Mouse (Mus musculus): ENCODE results near the gene Ddost. TPM values are rescaled to one million over a fixed set of nuclear protein-coding genes. Genes with fewer than 3 reads are reported as not detected.
"Not testable (repeated sequence)": the region's sequence is repeated elsewhere in the genome, so short reads cannot be mapped to it uniquely, and the experiment has no call there.

Gene Ddost
- polyA plus RNA-seq, 1 experiment from 2014 or later = 277 TPM

- not testable (repeated sequence) for H3K36me3 ChIP-seq (ENCODE audit: control insufficient read depth, insufficient read depth, low read length); ATAC-seq (ENCODE audit: insufficient number of reproducible peaks, insufficient read depth, low FRiP score, low read depth); H3K4me3 ChIP-seq (ENCODE audit: control insufficient read depth in 1 of 2, insufficient read depth in 1 of 2, low read depth in 1 of 2, low read length in 2 of 2); H3K9ac ChIP-seq (ENCODE audit: low read length); H3K27ac ChIP-seq (replicated peaks in 1 of 2; ENCODE audit: control insufficient read depth in 1 of 2, insufficient read depth in 1 of 2, low read depth in 2 of 2, low read length in 2 of 2); H3K4me2 ChIP-seq (ENCODE audit: low read length); H3K9me3 ChIP-seq (ENCODE audit: control insufficient read depth, low read length)
- Histone ChIP-seq H3K4me1 (ENCODE audit: control insufficient read depth in 2 of 2, insufficient read depth in 2 of 2, low read length in 2 of 2) (peaks cover 12 to 39% of the 10 kb centered on the region in 2 experiments), H3K27me3 (ENCODE audit: control insufficient read depth, insufficient read depth, low read length) (peaks cover 14% of the 10 kb centered on the region)
- WGBS = 60% methylated on average over 7 of the region's 12 CpGs
Measured at GRCm38 (mm10) chr4:138327155-138327554, 22.6 kb downstream of the Ddost start.

- H3K9me3 ChIP-seq (ENCODE audit: control insufficient read depth, low read length) = no peaks in the 10 kb centered on the region
- 66% methylated on average over 7 of the region's 7 CpGs for WGBS
- H3K9ac ChIP-seq (ENCODE audit: low read length) = peak overlapping the region; percentile 48
- no peak for ATAC-seq (ENCODE audit: insufficient number of reproducible peaks, insufficient read depth, low FRiP score, low read depth)
- peaks cover 17% of the 10 kb centered on the region for H3K27me3 ChIP-seq (ENCODE audit: control insufficient read depth, insufficient read depth, low read length)
- peaks cover 10 to 34% of the 10 kb centered on the region in 2 experiments for H3K4me1 ChIP-seq (ENCODE audit: control insufficient read depth in 2 of 2, insufficient read depth in 2 of 2, low read length in 2 of 2)
- H3K4me2 ChIP-seq (ENCODE audit: low read length) = peak overlapping the region; percentile 51
- H3K27ac ChIP-seq (replicated peaks in 1 of 2; ENCODE audit: control insufficient read depth in 1 of 2, insufficient read depth in 1 of 2, low read depth in 2 of 2, low read length in 2 of 2) = peak overlapping the region; percentile 58 to 65; a peak in 3 of 4 replicates
- H3K4me3 ChIP-seq (ENCODE audit: control insufficient read depth in 1 of 2, insufficient read depth in 1 of 2, low read depth in 1 of 2, low read length in 2 of 2) = peak overlapping the region; percentile 24 to 32
- H3K36me3 ChIP-seq (ENCODE audit: control insufficient read depth, insufficient read depth, low read length) = no peaks in the 10 kb centered on the region
Measured at GRCm38 (mm10) chr4:138327891-138328470, 23.5 kb downstream of the Ddost start.

- H3K36me3 ChIP-seq (ENCODE audit: control insufficient read depth, insufficient read depth, low read length) = no peaks in the 10 kb centered on the region
- H3K27me3 ChIP-seq (ENCODE audit: control insufficient read depth, insufficient read depth, low read length) = peaks cover 17% of the 10 kb centered on the region
- H3K4me3 ChIP-seq (ENCODE audit: control insufficient read depth in 1 of 2, insufficient read depth in 1 of 2, low read depth in 1 of 2, low read length in 2 of 2) = no peak overlapping the region
- no peak for ATAC-seq (ENCODE audit: insufficient number of reproducible peaks, insufficient read depth, low FRiP score, low read depth)
- no peak overlapping the region for H3K27ac ChIP-seq (replicated peaks in 1 of 2; ENCODE audit: control insufficient read depth in 1 of 2, insufficient read depth in 1 of 2, low read depth in 2 of 2, low read length in 2 of 2)
- no peaks in the 10 kb centered on the region for H3K9me3 ChIP-seq (ENCODE audit: control insufficient read depth, low read length)
- peak overlapping the region; percentile 18; the same call in 1 of the 2 replicates for H3K4me2 ChIP-seq (ENCODE audit: low read length)
- peaks cover 2 to 14% of the 10 kb centered on the region in 2 experiments; a peak in 2 of 4 replicates for H3K4me1 ChIP-seq (ENCODE audit: control insufficient read depth in 2 of 2, insufficient read depth in 2 of 2, low read length in 2 of 2)
- no peak overlapping the region for H3K9ac ChIP-seq (ENCODE audit: low read length)
- WGBS = 21% methylated on average over 15 of the region's 15 CpGs
Measured at GRCm38 (mm10) chr4:138330264-138330671, 25.7 kb downstream of the Ddost start.

- Histone ChIP-seq H3K9ac (ENCODE audit: low read length) (no peak overlapping the region), H3K4me1 (ENCODE audit: control insufficient read depth in 2 of 2, insufficient read depth in 2 of 2, low read length in 2 of 2) (peaks cover 2 to 7% of the 10 kb centered on the region in 2 experiments; a peak in 2 of 4 replicates), H3K36me3 (ENCODE audit: control insufficient read depth, insufficient read depth, low read length) (no peaks in the 10 kb centered on the region), H3K27me3 (ENCODE audit: control insufficient read depth, insufficient read depth, low read length) (peaks cover 17% of the 10 kb centered on the region), H3K4me3 (ENCODE audit: control insufficient read depth in 1 of 2, insufficient read depth in 1 of 2, low read depth in 1 of 2, low read length in 2 of 2) (no peak overlapping the region), H3K4me2 (ENCODE audit: low read length) (no peak overlapping the region), H3K9me3 (ENCODE audit: control insufficient read depth, low read length) (no peaks in the 10 kb centered on the region), H3K27ac (replicated peaks in 1 of 2; ENCODE audit: control insufficient read depth in 1 of 2, insufficient read depth in 1 of 2, low read depth in 2 of 2, low read length in 2 of 2) (no peak overlapping the region)
- no peak for ATAC-seq (ENCODE audit: insufficient number of reproducible peaks, insufficient read depth, low FRiP score, low read depth)
- WGBS = 78% methylated on average over 9 of the region's 9 CpGs
Measured at GRCm38 (mm10) chr4:138331647-138332046, 27.1 kb downstream of the Ddost start.

- ATAC-seq (ENCODE audit: insufficient number of reproducible peaks, insufficient read depth, low FRiP score, low read depth) = no peak
- Histone ChIP-seq H3K9ac (ENCODE audit: low read length) (no peak overlapping the region), H3K4me1 (ENCODE audit: control insufficient read depth in 2 of 2, insufficient read depth in 2 of 2, low read length in 2 of 2) (peaks cover 2 to 4% of the 10 kb centered on the region in 2 experiments; a peak in 1 of 4 replicates), H3K27me3 (ENCODE audit: control insufficient read depth, insufficient read depth, low read length) (peaks cover 17% of the 10 kb centered on the region), H3K4me2 (ENCODE audit: low read length) (no peak overlapping the region), H3K27ac (replicated peaks in 1 of 2; ENCODE audit: control insufficient read depth in 1 of 2, insufficient read depth in 1 of 2, low read depth in 2 of 2, low read length in 2 of 2) (no peak overlapping the region), H3K4me3 (ENCODE audit: control insufficient read depth in 1 of 2, insufficient read depth in 1 of 2, low read depth in 1 of 2, low read length in 2 of 2) (no peak overlapping the region), H3K9me3 (ENCODE audit: control insufficient read depth, low read length) (no peaks in the 10 kb centered on the region), H3K36me3 (ENCODE audit: control insufficient read depth, insufficient read depth, low read length) (no peaks in the 10 kb centered on the region)
- WGBS = 64% methylated on average over 4 of the region's 4 CpGs
Measured at GRCm38 (mm10) chr4:138333135-138333534, 28.6 kb downstream of the Ddost start.

GRCm38 (mm10) chr4:138335036-138335435 lies 30.5 kb downstream of the Ddost start:
- no peak for ATAC-seq (ENCODE audit: insufficient number of reproducible peaks, insufficient read depth, low FRiP score, low read depth)
- WGBS = 73% methylated on average over 12 of the region's 12 CpGs
- Histone ChIP-seq H3K4me1 (ENCODE audit: control insufficient read depth in 2 of 2, insufficient read depth in 2 of 2, low read length in 2 of 2) (peaks cover 2 to 4% of the 10 kb centered on the region in 2 experiments; a peak in 1 of 4 replicates), H3K36me3 (ENCODE audit: control insufficient read depth, insufficient read depth, low read length) (no peaks in the 10 kb centered on the region), H3K4me3 (ENCODE audit: control insufficient read depth in 1 of 2, insufficient read depth in 1 of 2, low read depth in 1 of 2, low read length in 2 of 2) (no peak overlapping the region), H3K27me3 (ENCODE audit: control insufficient read depth, insufficient read depth, low read length) (peaks cover 17% of the 10 kb centered on the region), H3K9me3 (ENCODE audit: control insufficient read depth, low read length) (no peaks in the 10 kb centered on the region), H3K27ac (replicated peaks in 1 of 2; ENCODE audit: control insufficient read depth in 1 of 2, insufficient read depth in 1 of 2, low read depth in 2 of 2, low read length in 2 of 2) (no peak overlapping the region), H3K9ac (ENCODE audit: low read length) (no peak overlapping the region), H3K4me2 (ENCODE audit: low read length) (no peak overlapping the region)

- WGBS = 88% methylated on average over 6 of the region's 6 CpGs
Measured at GRCm38 (mm10) chr4:138335648-138336047, 31.1 kb downstream of the Ddost start.

GRCm38 (mm10) chr4:138336876-138337275 lies 32.3 kb downstream of the Ddost start:
- Histone ChIP-seq H3K36me3 (ENCODE audit: control insufficient read depth, insufficient read depth, low read length) (no peaks in the 10 kb centered on the region), H3K4me2 (ENCODE audit: low read length) (no peak overlapping the region), H3K9me3 (ENCODE audit: control insufficient read depth, low read length) (no peaks in the 10 kb centered on the region), H3K9ac (ENCODE audit: low read length) (no peak overlapping the region), H3K4me3 (ENCODE audit: control insufficient read depth in 1 of 2, insufficient read depth in 1 of 2, low read depth in 1 of 2, low read length in 2 of 2) (no peak overlapping the region), H3K4me1 (ENCODE audit: control insufficient read depth in 2 of 2, insufficient read depth in 2 of 2, low read length in 2 of 2) (peaks cover 7 to 12% of the 10 kb centered on the region in 2 experiments), H3K27me3 (ENCODE audit: control insufficient read depth, insufficient read depth, low read length) (peaks cover 3% of the 10 kb centered on the region), H3K27ac (replicated peaks in 1 of 2; ENCODE audit: control insufficient read depth in 1 of 2, insufficient read depth in 1 of 2, low read depth in 2 of 2, low read length in 2 of 2) (no peak overlapping the region)
- WGBS = 68% methylated on average over 5 of the region's 5 CpGs
- no peak for ATAC-seq (ENCODE audit: insufficient number of reproducible peaks, insufficient read depth, low FRiP score, low read depth)

More at GRCm38 (mm10) chr4:138335648-138336047, 31.1 kb downstream of the Ddost start:
- Histone ChIP-seq H3K4me2 (ENCODE audit: low read length) (no peak overlapping the region), H3K9me3 (ENCODE audit: control insufficient read depth, low read length) (no peaks in the 10 kb centered on the region), H3K27ac (replicated peaks in 1 of 2; ENCODE audit: control insufficient read depth in 1 of 2, insufficient read depth in 1 of 2, low read depth in 2 of 2, low read length in 2 of 2) (no peak overlapping the region), H3K4me1 (ENCODE audit: control insufficient read depth in 2 of 2, insufficient read depth in 2 of 2, low read length in 2 of 2) (peaks cover 0 to 2% of the 10 kb centered on the region in 2 experiments; a peak in 1 of 4 replicates), H3K27me3 (ENCODE audit: control insufficient read depth, insufficient read depth, low read length) (peaks cover 15% of the 10 kb centered on the region), H3K36me3 (ENCODE audit: control insufficient read depth, insufficient read depth, low read length) (no peaks in the 10 kb centered on the region), H3K4me3 (ENCODE audit: control insufficient read depth in 1 of 2, insufficient read depth in 1 of 2, low read depth in 1 of 2, low read length in 2 of 2) (no peak overlapping the region), H3K9ac (ENCODE audit: low read length) (no peak overlapping the region)
- no peak for ATAC-seq (ENCODE audit: insufficient number of reproducible peaks, insufficient read depth, low FRiP score, low read depth)
